Mouse (Mus musculus): Measurements from ENCODE around the gene Olfr1510.
"Not testable (repeated sequence)": the region's sequence is repeated elsewhere in the genome, so short reads cannot be mapped to it uniquely, and the experiment has no call there.

Gene Olfr1510

GRCm38 (mm10) chr14:52414273-52414672 lies at the start of gene Olfr1510:
TSS of gene Olfr1510 (minus strand) at chr14:52414373.
- in situ Hi-C loops (cut with MseI, MboI): no loop called here

- in situ Hi-C loops (cut with MseI, MboI): no loop called here
These were observed 47.8 kb upstream of the Olfr1510 start for GRCm38 (mm10) chr14:52461928-52462327.

GRCm38 (mm10) chr14:52451138-52451537 lies 37.0 kb upstream of the Olfr1510 start:
- in situ Hi-C loops (cut with MseI, MboI): no loop called here

- in situ Hi-C loops (cut with MseI, MboI): no loop called here
These were observed 28.5 kb upstream of the Olfr1510 start, which contains the start of gene Olfr1509 for GRCm38 (mm10) chr14:52442690-52443089. TSS of gene Olfr1509 (plus strand) at chr14:52442990.

- in situ Hi-C loops (cut with MseI, MboI): no loop called here
These were observed 13.5 kb upstream of the Olfr1510 start for GRCm38 (mm10) chr14:52427686-52428085.

GRCm38 (mm10) chr14:52410142-52410919 lies 3.8 kb downstream of the Olfr1510 start:
- in situ Hi-C loops (cut with MseI, MboI): not testable (repeated sequence)

GRCm38 (mm10) chr14:52397279-52397678 lies 16.9 kb downstream of the Olfr1510 start, which contains the start of gene Olfr1511:
TSS of gene Olfr1511 (minus strand) at chr14:52397379.
- in situ Hi-C loops (cut with MseI, MboI): no loop called here

- in situ Hi-C loops (cut with MseI, MboI): not testable (repeated sequence)
These were observed 23.9 kb downstream of the Olfr1510 start for GRCm38 (mm10) chr14:52390084-52390848.

- in situ Hi-C loops (cut with MseI, MboI): no loop called here
These were observed 35.1 kb downstream of the Olfr1510 start, which contains the start of gene Olfr1512 for GRCm38 (mm10) chr14:52379068-52379467. TSS of gene Olfr1512 (minus strand) at chr14:52379168.

- in situ Hi-C loops (cut with MseI, MboI): no loop called here
These were observed 45.4 kb downstream of the Olfr1510 start for GRCm38 (mm10) chr14:52368741-52369140.
